Mouse (Mus musculus): ENCODE data around the gene Smim23. TPM values are rescaled to one million over a fixed set of nuclear protein-coding genes. Genes with fewer than 3 reads are reported as not detected.
A peak's percentile ranks its signal among the peaks of the same experiment; 100 is the strongest.

Smim23 gene
- not detected in 2 replicates for polyA plus RNA-seq (2014; fragmentation: Nextera tagmentation; extraction: Ambion mirVana)

GRCm38 (mm10) chr11:32824505-32824904, at the start of gene Smim23:
Gene Smim23 (minus strand): TSS chr11:32824605.
- H3K4me1 ChIP-seq (ENCODE audit: control insufficient read depth, insufficient read depth, low read length): peaks cover 4% of the 10 kb centered on the region
- H3K36me3 ChIP-seq (ENCODE audit: control insufficient read depth, insufficient read depth, low read length): no peaks in the 10 kb centered on the region
- no peak within 1 kb of the TSS for H3K4me2 ChIP-seq
- no peak for ATAC-seq (replicated peaks; ENCODE audit: insufficient number of reproducible peaks, low FRiP score, low TSS enrichment)
- no peak within 1 kb of the TSS for H3K4me3 ChIP-seq (ENCODE audit: low read depth, low read length)
- H3K27ac ChIP-seq (ENCODE audit: low read depth, low read length): no peak within 1 kb of the TSS
- no peaks in the 10 kb centered on the region for H3K9me3 ChIP-seq (replicated peaks; ENCODE audit: control insufficient read depth, low read length)
- no peak within 1 kb of the TSS for H3K9ac ChIP-seq (ENCODE audit: low read depth, low read length)
- 80% methylated on average over 1 of the region's 1 CpGs for WGBS (ENCODE audit: insufficient replicate concordance)
- H3K27me3 ChIP-seq (ENCODE audit: control insufficient read depth, insufficient read depth, low read length): peaks cover 2% of the 10 kb centered on the region; the same call in 1 of the 2 replicates

- no peaks in the 10 kb centered on the region for H3K4me1 ChIP-seq (ENCODE audit: control insufficient read depth, insufficient read depth, low read length)
- 83% methylated on average over 10 of the region's 10 CpGs for WGBS (ENCODE audit: insufficient replicate concordance)
- no peaks in the 10 kb centered on the region for H3K9me3 ChIP-seq (replicated peaks; ENCODE audit: control insufficient read depth, low read length)
- H3K27me3 ChIP-seq (ENCODE audit: control insufficient read depth, insufficient read depth, low read length): no peaks in the 10 kb centered on the region
- H3K36me3 ChIP-seq (ENCODE audit: control insufficient read depth, insufficient read depth, low read length): no peaks in the 10 kb centered on the region
- H3K27ac ChIP-seq (ENCODE audit: low read depth, low read length): no peak overlapping the region
- no peak overlapping the region for H3K9ac ChIP-seq (ENCODE audit: low read depth, low read length)
- no peak overlapping the region for H3K4me3 ChIP-seq (ENCODE audit: low read depth, low read length)
- no peak for ATAC-seq (replicated peaks; ENCODE audit: insufficient number of reproducible peaks, low FRiP score, low TSS enrichment)
- H3K4me2 ChIP-seq: no peak overlapping the region
Measured at GRCm38 (mm10) chr11:32868619-32869383, 44.4 kb upstream of the Smim23 start.

GRCm38 (mm10) chr11:32864615-32865014, 40.2 kb upstream of the Smim23 start:
- Histone ChIP-seq H3K4me2 (no peak overlapping the region), H3K4me1 (ENCODE audit: control insufficient read depth, insufficient read depth, low read length) (no peaks in the 10 kb centered on the region), H3K36me3 (ENCODE audit: control insufficient read depth, insufficient read depth, low read length) (no peaks in the 10 kb centered on the region), H3K4me3 (ENCODE audit: low read depth, low read length) (no peak overlapping the region), H3K9me3 (replicated peaks; ENCODE audit: control insufficient read depth, low read length) (no peaks in the 10 kb centered on the region), H3K27me3 (ENCODE audit: control insufficient read depth, insufficient read depth, low read length) (no peaks in the 10 kb centered on the region), H3K9ac (ENCODE audit: low read depth, low read length) (no peak overlapping the region), H3K27ac (ENCODE audit: low read depth, low read length) (no peak overlapping the region)
- 87% methylated on average over 5 of the region's 5 CpGs for WGBS (ENCODE audit: insufficient replicate concordance)
- ATAC-seq (replicated peaks; ENCODE audit: insufficient number of reproducible peaks, low FRiP score, low TSS enrichment): no peak

- H3K4me1 ChIP-seq (ENCODE audit: control insufficient read depth, insufficient read depth, low read length): peaks cover 7% of the 10 kb centered on the region
- no peak overlapping the region for H3K9ac ChIP-seq (ENCODE audit: low read depth, low read length)
- H3K27me3 ChIP-seq (ENCODE audit: control insufficient read depth, insufficient read depth, low read length): no peaks in the 10 kb centered on the region
- 31% methylated on average over 8 of the region's 8 CpGs for WGBS (ENCODE audit: insufficient replicate concordance)
- peak overlapping the region; percentile 14; the same call in 1 of the 2 replicates for H3K4me2 ChIP-seq
- no peak overlapping the region for H3K4me3 ChIP-seq (ENCODE audit: low read depth, low read length)
- no peak overlapping the region for H3K27ac ChIP-seq (ENCODE audit: low read depth, low read length)
- no peaks in the 10 kb centered on the region for H3K36me3 ChIP-seq (ENCODE audit: control insufficient read depth, insufficient read depth, low read length)
- no peaks in the 10 kb centered on the region for H3K9me3 ChIP-seq (replicated peaks; ENCODE audit: control insufficient read depth, low read length)
- peak; percentile 55; the same call in 1 of the 2 replicates for ATAC-seq (replicated peaks; ENCODE audit: insufficient number of reproducible peaks, low FRiP score, low TSS enrichment)
Measured at GRCm38 (mm10) chr11:32857418-32857879, 33.0 kb upstream of the Smim23 start.

- H3K4me2 ChIP-seq: no peak overlapping the region
- H3K27ac ChIP-seq (ENCODE audit: low read depth, low read length): no peak overlapping the region
- no peaks in the 10 kb centered on the region for H3K4me1 ChIP-seq (ENCODE audit: control insufficient read depth, insufficient read depth, low read length)
- no peaks in the 10 kb centered on the region for H3K36me3 ChIP-seq (ENCODE audit: control insufficient read depth, insufficient read depth, low read length)
- H3K27me3 ChIP-seq (ENCODE audit: control insufficient read depth, insufficient read depth, low read length): no peaks in the 10 kb centered on the region
- no peak for ATAC-seq (replicated peaks; ENCODE audit: insufficient number of reproducible peaks, low FRiP score, low TSS enrichment)
- H3K9me3 ChIP-seq (replicated peaks; ENCODE audit: control insufficient read depth, low read length): no peaks in the 10 kb centered on the region
- 66% methylated on average over 20 of the region's 20 CpGs for WGBS (ENCODE audit: insufficient replicate concordance)
- H3K9ac ChIP-seq (ENCODE audit: low read depth, low read length): no peak overlapping the region
- H3K4me3 ChIP-seq (ENCODE audit: low read depth, low read length): no peak overlapping the region
Measured at GRCm38 (mm10) chr11:32846682-32847222, 22.3 kb upstream of the Smim23 start.

- no peaks in the 10 kb centered on the region for H3K4me1 ChIP-seq (ENCODE audit: control insufficient read depth, insufficient read depth, low read length)
- H3K36me3 ChIP-seq (ENCODE audit: control insufficient read depth, insufficient read depth, low read length): no peaks in the 10 kb centered on the region
- 82% methylated on average over 5 of the region's 5 CpGs for WGBS (ENCODE audit: insufficient replicate concordance)
- no peak overlapping the region for H3K4me2 ChIP-seq
- no peaks in the 10 kb centered on the region for H3K9me3 ChIP-seq (replicated peaks; ENCODE audit: control insufficient read depth, low read length)
- no peak overlapping the region for H3K9ac ChIP-seq (ENCODE audit: low read depth, low read length)
- H3K27ac ChIP-seq (ENCODE audit: low read depth, low read length): no peak overlapping the region
- H3K4me3 ChIP-seq (ENCODE audit: low read depth, low read length): no peak overlapping the region
- no peak for ATAC-seq (replicated peaks; ENCODE audit: insufficient number of reproducible peaks, low FRiP score, low TSS enrichment)
- no peaks in the 10 kb centered on the region for H3K27me3 ChIP-seq (ENCODE audit: control insufficient read depth, insufficient read depth, low read length)
Measured at GRCm38 (mm10) chr11:32841169-32841568, 16.8 kb upstream of the Smim23 start.

- H3K4me2 ChIP-seq: no peak overlapping the region
- no peaks in the 10 kb centered on the region for H3K9me3 ChIP-seq (replicated peaks; ENCODE audit: control insufficient read depth, low read length)
- no peaks in the 10 kb centered on the region for H3K36me3 ChIP-seq (ENCODE audit: control insufficient read depth, insufficient read depth, low read length)
- 79% methylated on average over 9 of the region's 9 CpGs for WGBS (ENCODE audit: insufficient replicate concordance)
- no peak for ATAC-seq (replicated peaks; ENCODE audit: insufficient number of reproducible peaks, low FRiP score, low TSS enrichment)
- no peak overlapping the region for H3K27ac ChIP-seq (ENCODE audit: low read depth, low read length)
- H3K4me3 ChIP-seq (ENCODE audit: low read depth, low read length): no peak overlapping the region
- no peaks in the 10 kb centered on the region for H3K4me1 ChIP-seq (ENCODE audit: control insufficient read depth, insufficient read depth, low read length)
- H3K27me3 ChIP-seq (ENCODE audit: control insufficient read depth, insufficient read depth, low read length): no peaks in the 10 kb centered on the region
- H3K9ac ChIP-seq (ENCODE audit: low read depth, low read length): no peak overlapping the region
Measured at GRCm38 (mm10) chr11:32840256-32840655, 15.9 kb upstream of the Smim23 start.

- Histone ChIP-seq H3K9me3 (replicated peaks; ENCODE audit: control insufficient read depth, low read length) (no peaks in the 10 kb centered on the region), H3K9ac (ENCODE audit: low read depth, low read length) (no peak overlapping the region), H3K27ac (ENCODE audit: low read depth, low read length) (no peak overlapping the region), H3K4me3 (ENCODE audit: low read depth, low read length) (no peak overlapping the region), H3K4me1 (ENCODE audit: control insufficient read depth, insufficient read depth, low read length) (no peaks in the 10 kb centered on the region), H3K4me2 (no peak overlapping the region), H3K27me3 (ENCODE audit: control insufficient read depth, insufficient read depth, low read length) (no peaks in the 10 kb centered on the region), H3K36me3 (ENCODE audit: control insufficient read depth, insufficient read depth, low read length) (no peaks in the 10 kb centered on the region)
- WGBS (ENCODE audit: insufficient replicate concordance): 35% methylated on average over 8 of the region's 8 CpGs
- no peak for ATAC-seq (replicated peaks; ENCODE audit: insufficient number of reproducible peaks, low FRiP score, low TSS enrichment)
Measured at GRCm38 (mm10) chr11:32835022-32835421, 10.6 kb upstream of the Smim23 start.

Measured in heart, embryonic 11.5 days (tissue).